Mouse (Mus musculus): Measurements from ENCODE around the gene Rbm43.

Rbm43 gene

DNA sequence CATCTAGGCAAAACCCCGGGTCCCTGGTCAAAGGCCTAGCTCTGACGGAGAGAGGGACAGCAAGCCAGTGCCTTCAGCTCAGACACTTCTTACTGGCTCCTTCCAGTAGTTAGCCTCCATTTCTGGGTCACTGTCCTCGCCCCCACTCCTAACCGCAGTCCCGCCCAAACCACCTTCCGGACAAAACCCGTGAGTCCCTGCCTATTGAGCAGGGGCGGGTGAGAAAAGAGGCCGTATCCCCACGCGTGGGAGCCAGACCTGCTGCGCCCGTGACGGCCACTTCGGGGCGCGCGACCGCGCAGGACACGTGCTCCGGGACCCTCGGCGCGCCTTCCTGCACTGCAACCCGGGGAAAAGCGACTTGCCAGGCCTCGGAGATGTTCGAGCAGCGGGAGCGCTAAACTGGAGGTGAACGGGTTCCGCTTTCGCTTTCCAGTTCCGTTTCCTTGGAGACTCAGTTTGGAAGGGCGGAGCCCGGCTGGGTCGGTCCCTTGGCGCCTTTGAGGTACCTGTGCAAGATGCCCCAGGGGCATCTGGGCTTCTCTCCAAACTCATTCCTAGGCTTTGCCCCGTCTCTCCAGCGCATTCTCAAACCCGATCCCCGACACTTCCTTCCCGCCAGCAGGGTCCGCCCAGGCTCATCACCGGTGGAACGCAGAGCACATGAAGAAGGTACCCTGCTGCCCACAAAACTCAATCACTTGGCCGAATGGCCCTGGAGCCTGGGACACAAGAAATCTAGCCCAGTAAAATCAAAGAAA lies at the start of gene Rbm43:
Gene Rbm43, minus strand, starts transcription at position 590 of the 761 bp plus-strand sequence.
- peak; percentile 76 for DNase-seq (ENCODE audit: low spot score)

DNA sequence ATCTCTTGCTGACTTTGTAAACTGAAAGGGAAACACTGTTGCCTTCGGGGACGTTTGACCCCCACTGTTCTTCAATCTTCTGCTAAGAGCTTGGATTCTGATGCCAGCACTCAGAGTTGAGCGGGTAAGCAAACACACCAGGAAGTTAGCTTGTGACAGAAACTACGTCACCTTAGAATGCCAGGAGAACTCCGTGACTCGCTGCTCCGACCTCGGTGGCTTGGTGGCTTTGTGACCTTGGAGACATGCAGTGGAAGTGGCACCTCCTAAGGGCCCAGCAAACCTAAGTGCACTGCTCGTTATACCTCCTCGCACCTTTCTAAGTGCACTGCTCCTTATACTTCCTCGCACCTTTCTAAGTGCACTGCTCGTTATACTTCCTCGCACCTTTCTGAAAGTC lies 47.3 kb upstream of the Rbm43 start:
- DNase-seq (ENCODE audit: low spot score), result no peak

DNA sequence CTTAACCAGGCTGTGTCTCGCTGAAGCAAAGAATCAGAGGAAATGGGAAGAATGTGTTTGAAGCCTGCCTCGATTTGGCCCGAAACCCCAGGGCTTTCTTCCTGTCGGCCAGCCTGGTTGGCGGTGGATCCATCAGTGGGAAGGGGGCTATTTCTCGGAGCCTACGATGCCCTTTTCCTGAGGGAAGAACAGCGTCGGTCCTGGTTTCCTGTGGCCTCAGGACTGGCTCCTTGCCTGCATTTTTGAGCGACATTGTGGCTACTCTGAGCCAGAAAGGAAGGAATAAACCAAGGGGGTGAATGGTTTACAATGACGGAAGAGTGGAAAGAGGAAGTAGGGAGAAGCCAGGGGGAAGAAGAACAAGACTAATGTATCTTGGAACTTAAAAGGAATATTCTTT lies 46.7 kb upstream of the Rbm43 start:
- no peak for DNase-seq (ENCODE audit: low spot score)

DNA sequence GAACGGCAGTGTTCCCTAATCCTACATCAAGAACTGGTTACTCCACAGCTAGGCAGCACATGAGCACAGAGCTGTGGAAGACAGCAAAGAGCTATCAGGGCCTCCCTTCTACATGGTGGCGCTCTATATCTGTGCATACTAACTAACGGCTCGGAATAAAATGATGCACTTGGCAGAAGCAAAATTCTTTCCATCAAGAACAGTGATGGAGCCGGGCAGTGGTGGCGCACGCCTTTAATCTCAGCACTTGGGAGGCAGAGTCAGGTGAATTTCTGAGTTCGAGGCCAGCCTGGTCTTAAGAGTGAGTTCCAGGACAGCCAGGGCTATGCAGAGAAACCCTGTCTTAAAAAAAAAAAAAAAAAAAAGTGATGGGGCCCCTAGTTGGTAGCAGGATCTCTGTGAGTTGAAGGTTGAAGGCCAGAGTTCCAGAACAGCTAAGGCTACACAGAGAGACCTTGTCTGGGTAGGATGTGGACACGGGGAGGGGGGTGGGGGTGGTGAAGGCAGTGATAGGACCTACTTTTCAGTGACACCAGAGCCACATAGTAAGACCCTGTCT lies 38.5 kb upstream of the Rbm43 start, which contains the start of gene Nmi:
Gene Nmi, minus strand, starts transcription at position 85 of the 559 bp plus-strand sequence.
- peak; percentile 22 for DNase-seq (ENCODE audit: low spot score)

DNA sequence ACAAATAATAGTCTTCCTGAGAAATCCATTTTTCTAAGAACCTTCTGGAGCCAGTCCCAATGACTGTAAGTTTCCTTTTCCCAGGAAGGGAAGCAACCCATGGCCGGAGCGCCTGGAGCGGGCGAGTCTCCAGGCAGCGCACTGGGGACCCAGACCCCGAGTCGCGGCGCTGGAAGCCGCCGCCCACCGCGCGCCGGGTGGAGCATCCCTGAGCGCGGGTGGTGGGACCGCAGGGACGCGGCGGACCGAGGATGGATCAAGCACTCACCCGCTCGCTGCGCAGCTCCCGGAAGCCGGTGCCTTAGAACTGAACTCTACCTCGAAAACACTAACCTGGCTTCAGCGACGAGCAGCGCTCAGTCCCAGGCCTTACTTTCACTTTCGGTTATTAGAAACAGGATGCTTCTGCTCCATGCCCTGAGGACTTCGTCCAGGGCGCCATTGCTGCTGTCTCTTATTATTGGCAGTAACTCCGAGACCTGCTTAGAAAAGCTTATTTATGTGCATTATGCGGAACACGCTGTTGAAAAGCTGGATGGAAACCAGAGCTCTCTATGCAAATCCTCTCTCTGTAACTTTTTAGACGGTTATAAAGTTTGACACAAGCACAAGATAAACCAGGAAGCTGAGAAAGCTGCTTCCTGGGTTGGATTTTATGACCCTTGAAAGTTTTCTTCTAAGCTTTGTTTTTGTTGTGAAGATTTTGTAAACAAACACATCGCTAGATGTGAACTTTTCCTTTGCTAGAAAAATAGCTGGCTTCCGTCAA lies 37.9 kb upstream of the Rbm43 start:
- DNase-seq (ENCODE audit: low spot score), result peak; percentile 46

DNA sequence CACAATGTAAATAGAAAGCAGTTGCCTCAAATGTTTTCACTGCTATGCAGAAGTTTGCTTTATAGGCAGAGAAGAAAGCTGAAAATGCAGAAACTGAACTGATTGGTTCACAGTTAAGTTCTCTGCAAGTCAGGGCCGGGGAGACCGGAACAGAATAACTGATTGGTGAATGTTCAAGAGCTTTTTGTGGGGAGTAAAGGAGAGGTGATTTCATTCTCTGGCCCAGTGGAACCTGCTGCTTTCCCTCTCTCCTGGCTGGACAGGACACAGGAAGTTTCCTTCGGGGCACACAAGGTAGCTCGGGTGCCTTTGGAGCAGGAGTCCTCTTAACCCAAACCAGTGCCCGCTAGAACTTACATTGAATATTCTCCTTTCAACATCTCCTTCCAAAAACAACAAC lies 37.2 kb upstream of the Rbm43 start:
- DNase-seq (ENCODE audit: low spot score), result peak; percentile 21

DNA sequence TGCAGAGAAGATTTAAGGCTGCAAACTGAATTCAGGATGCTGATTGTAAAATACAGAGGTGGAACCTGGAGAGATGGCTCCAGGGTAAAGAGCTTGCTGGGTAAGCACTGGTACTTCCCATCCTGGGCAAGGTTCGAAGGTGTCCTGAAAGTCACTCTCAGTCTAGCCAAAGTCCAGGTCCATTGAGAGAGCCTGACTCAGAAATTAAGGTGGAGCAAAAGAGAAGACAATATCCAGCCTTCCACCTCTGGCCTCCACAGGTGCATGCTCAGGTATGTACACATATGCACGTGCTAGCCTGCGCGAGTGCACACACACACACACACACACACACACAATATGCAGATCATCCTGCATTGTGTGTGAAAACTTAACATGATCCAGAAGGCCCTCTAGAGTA lies 35.9 kb upstream of the Rbm43 start:
- DNase-seq (ENCODE audit: low spot score), result no peak

DNA sequence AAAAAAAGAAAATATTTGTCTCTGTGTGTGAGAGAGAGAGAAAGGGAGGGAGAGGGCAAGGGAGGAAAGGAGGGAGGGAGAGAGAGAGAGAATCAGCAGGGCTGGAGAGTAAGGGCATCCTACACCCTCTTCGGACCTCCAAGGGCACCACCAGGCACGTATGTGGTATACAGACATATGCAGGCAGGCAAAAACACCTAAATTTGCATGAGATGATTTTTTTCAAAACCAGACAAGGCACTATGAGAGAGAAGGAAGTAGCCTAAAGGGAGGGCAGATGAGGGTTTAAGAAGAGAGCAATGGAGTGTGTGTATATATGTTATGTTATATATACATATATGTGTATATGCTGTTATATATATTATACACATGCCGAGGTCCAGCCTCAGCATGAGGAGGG lies 32.3 kb upstream of the Rbm43 start:
- DNase-seq (ENCODE audit: low spot score), result no peak

DNA sequence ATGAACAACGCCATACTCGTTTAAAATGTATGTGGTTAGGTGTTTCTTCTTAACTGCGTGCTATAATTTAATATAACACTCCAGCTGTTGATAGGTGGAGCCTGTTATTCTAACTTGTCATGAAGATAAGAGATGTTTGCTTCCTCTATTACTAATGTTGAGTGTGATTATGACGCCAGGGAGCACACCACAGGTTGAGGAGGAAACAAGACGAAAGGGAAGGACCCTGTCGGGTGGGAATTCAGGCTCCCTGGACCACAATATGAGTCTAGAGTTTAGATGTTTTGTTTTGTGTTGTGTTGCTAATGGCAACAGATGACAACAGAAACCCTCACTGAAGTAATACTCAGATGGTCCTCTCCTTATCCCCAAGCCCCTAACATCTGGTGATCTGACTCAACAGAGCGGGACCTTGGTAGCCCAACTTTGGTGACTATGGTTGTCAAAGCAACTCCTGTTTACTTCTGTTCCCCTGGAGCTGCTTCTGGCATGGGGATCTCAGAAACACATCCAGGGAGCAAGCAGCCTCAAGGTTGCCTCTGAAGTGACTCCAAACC lies 18.8 kb upstream of the Rbm43 start:
- DNase-seq (ENCODE audit: low spot score), result no peak

DNA sequence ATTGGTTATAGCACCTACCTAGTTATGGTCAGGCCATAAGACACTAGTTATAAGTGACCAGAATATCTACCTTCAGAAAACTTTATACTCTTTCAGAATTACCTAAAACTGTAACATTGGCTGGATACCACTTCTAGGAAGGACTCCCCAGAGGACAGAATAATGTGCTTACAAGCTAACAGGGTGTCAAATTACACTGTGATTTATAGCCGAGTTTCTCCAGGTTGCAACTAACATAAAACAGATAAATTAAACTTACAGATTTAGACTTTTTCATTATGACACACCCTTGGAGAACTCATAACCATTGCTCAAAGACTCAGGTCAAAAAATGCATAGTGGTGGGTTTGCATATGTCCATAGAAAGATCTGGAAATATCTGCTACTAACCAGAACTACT lies 15.9 kb upstream of the Rbm43 start:
- no peak for DNase-seq (ENCODE audit: low spot score)

DNA sequence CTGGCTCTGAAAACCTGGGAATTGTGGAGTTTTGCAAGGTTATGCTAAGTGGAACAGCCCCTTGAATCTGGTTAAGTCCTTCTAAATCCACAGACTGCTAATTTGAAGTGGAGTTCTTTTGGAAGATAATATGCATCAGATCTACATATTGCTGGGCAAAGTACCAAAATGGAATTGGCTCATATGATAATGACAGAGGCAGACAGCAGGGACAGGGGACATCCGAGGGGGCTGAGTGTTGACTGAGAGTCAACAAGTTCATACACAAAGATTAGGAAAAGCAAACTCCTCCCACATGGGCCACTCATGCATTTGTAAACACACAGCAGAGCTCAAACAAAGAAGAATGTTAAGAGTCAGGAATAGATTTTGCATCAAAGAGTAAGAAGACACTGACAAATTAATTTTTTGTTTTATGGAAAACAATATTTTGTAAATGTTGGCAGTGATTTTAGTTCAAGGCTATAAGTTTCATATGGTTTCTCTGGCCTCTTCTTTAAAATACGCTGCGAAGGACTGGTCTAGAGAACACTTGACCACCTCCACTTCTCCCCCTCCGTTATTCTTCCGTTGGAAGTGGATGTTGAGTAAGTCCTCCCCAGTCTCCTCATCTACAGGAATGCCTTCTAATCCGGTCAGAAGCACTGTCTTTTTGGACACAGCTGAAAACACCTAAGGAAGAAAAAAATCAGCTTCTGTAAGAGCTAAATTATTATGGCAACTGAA lies 13.3 kb upstream of the Rbm43 start:
- DNase-seq (ENCODE audit: low spot score), result no peak

DNA sequence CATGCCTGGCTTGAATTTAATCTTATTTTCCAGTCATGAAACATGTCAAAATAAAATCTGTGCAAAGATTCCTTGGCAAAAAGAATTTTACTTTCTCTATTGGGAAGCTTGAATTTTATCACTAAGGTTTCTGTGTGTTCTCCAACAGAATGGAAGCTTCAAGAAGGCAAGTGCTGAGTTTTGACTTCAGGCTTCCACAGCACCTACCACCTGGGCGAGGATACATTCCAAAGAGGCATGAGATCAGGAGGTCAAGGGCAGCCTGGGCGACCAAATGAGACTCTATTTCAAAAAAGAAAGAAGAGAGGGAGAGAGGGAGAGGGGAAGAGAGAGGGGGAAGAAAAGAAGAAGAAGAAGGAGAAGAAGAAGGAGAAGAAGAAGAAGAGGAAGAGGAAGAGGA lies 10.8 kb upstream of the Rbm43 start:
- no peak for DNase-seq (ENCODE audit: low spot score)

DNA sequence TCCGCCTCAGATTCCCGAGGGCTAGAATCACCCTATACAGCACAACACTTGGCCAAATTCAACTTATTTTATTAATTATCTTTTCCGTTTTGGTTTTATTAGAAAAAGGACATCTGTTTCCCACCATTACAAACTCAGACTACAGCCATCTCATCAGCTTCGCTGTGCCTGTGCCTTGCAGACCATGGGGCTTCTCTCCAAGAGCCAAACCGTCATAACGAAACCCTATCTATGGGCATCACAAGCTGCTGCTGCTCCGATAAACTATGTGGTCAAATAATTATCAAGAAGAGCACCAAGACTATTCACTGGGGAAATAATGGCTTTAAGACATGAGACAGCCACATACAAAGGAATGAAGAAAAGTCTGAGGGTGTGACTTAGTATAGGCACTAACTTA lies 6.9 kb upstream of the Rbm43 start:
- DNase-seq (ENCODE audit: low spot score), result no peak

DNA sequence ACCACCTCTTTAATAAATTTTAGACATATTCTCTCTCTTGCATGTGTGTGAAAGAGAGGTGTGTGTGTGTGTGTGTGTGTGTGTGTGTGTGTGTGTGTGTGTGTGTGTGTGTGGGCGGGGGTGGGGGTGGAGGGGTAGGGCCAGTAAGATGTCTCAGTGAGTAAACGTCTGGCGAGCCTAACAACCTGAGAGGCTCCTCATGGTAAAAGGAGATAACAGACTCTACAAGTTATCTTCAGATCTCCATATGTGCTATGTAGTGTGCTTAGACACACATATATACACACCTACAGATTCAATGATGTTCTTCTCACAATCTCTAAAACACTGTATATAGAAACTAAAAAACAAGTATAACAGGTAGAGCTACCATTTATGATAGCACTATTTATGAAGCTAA lies 3.8 kb upstream of the Rbm43 start:
- no peak for DNase-seq (ENCODE audit: low spot score)

DNA sequence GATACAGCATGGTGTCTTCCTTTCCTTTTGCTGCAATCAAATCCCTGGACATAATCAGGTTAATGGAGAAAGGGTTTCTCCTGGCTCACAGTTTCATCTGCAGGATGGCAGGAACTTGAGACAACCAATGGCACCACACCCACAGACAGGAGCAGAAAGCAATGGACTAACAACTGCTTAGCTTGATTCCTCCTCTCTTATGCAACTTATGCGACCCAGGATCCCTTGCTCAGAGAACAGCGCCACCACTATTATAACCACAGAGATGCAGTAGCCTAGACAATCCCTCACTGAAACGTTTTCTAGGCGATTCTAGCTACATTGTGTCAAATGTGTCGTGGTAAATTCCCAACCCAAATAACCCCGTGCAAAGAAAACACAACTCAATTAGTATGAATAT lies 2.0 kb upstream of the Rbm43 start:
- no peak for DNase-seq (ENCODE audit: low spot score)

DNA sequence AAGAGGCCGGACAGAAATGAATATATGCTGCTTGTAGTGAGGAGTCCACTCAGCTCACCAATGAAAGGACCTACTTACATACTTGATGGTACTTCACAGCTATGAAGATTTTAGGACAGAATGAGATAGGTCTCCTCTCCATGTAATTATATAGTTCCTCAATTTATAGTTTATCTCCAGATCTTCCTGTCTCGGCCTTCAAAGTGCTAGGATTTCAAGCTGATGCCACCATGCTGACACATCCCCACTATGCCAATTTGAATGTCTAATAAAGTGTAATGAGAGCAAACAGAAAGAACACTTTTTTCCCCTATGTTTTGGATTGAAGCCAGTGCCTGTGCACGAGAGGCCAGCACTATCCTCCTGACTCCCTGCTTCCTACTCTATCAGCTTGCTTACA lies 1.6 kb upstream of the Rbm43 start:
- DNase-seq (ENCODE audit: low spot score), result no peak

DNA sequence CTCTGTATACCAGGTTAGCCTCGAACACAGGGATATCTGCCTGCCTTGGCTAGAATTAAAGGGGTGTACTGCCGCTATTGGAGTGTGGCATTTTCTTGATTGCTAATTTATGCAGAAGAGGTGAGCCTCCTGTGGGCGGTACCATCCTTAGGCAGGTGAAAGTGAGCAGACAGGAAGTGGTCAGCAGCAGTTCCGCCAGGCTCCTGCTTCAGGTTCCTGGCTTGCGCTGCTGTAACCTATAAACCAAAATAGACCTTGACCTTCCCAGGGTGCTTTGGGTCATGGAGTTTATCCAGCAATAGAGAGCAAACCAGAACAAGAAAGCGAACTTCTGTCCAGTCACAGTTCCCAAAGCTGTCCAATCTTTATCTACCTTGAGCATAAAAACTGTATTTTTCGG lies 958 bp upstream of the Rbm43 start:
- no peak for DNase-seq (ENCODE audit: low spot score)

DNA sequence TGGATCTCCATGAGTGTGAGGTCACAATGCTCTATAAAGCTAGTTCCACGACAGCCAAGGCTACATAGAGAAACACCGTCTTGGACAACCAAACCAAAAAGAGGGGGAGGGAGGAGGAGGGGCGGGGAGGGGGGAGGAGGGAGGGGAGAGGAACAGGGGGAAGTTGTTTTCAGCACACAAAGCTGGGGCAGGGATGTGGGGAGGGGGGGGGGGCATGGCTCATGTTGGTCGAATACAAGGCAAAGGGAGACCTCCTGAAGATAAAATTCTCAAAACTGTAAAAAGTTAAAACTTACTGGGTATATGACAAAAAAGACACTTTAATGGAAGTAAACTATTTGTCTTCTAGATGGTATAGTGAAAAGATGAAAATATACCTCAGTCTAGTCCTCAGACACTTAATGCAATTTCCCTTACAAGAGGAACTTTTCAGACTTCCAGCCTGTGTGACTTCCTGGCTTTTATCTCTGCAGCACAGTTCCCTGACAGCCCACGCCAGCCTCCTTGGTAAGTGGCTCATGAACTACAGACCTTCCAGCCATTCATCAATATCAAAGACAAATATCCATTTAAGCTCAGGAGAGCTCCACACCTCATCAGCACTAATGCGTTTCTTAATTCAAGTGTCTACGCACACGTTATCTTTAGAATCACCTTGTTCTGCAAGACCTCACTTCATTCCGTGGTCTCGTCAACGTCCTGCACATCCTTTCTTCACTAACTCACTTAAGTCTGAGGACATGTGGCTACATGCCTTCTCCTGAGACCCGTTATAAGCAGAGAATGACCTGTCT lies 1.4 kb downstream of the Rbm43 start:
- DNase-seq (ENCODE audit: low spot score), result no peak

DNA sequence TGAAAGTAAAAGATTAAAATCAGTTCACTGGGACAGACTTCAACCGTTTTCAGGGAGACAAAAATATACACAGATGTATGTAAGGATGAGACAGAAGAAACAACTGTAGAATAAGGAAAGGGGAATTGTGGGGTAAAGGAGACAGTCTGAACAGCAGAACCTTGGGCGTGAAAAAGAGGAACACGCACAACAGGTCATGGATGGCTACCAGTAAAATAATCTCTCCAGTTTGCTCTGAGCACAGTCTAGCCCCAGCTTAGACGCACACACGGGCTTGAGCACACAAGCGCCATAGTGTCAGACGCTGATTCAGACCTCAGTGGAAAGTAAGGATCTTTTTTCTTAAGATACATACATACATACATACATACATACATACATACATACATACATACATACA lies 3.7 kb downstream of the Rbm43 start:
- DNase-seq (ENCODE audit: low spot score), result no peak

DNA sequence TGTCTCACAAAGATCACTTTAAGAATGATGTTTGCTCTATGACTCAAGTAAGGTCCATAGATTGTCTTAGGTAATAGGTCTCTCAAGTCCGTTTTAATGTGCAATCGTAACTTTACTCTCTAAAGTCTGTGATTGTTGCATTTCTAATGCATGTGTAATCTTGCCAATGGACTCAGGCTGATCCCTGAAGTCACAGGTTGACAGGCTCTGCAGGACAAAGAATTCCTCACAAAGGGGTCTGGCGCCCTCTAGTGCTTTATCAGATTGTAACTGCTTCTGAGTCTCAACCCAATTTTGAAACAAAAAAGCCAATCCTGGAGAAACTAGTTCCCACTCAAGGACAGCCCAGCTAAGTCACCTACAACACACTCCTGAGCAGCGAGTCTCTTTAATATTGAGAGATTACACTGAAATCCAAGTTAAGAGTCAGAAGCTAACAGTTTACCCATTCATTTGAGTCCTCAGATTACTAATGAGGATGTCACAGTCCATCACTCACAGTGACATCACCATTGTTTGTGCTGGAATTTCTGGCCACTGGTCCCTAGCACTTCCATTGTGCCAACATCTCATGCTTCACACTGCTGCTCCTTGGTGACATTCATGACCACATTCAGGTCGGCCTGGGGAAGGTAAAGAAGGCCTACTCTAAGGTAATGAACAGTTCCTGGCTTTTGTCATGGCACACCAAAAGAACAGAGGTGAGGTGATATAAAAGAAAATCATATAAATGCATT lies 19.9 kb downstream of the Rbm43 start:
- peak; percentile 94 for DNase-seq (ENCODE audit: low spot score)

DNA sequence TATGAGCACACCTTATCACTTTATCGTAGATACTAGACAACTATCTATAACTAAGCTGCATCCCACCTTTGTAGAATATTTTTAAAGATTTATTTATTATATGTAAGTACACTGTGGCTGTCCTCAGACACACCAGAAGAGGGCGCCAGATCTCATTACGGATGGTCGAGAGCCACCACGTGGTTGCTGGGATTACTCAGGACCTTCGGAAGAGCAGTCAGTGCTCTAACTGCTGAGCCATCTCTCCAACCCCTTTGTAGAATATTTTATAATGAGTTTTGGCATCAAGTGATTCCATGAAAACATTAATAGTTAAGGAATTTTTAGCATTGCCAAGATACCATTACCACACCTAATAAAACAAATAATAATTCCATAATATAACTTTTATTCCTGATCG lies 20.4 kb downstream of the Rbm43 start:
- DNase-seq (ENCODE audit: low spot score), result no peak

Data from retina, embryonic 14.5 days (tissue).